Mouse (Mus musculus): ENCODE results near the gene Igf1r. TPM values are rescaled to one million over a fixed set of nuclear protein-coding genes. Genes with fewer than 3 reads are reported as not detected.

Igf1r gene
- polyA plus RNA-seq, 1 experiment from 2014 or later: 23.7 TPM

GRCm38 (mm10) chr7:68036527-68036926, 83.9 kb downstream of the Igf1r start:
- Histone ChIP-seq H3K27me3 (no peaks in the 10 kb centered on the region), H3K4me3 (no peak overlapping the region), H3K4me2 (no peak overlapping the region), H3K9me3 (no peaks in the 10 kb centered on the region), H3K27ac (replicated peaks) (no peak overlapping the region), H3K9ac (no peak overlapping the region), H3K36me3 (no peaks in the 10 kb centered on the region), H3K4me1 (replicated peaks) (peaks cover 19% of the 10 kb centered on the region)
- 93% methylated on average over 4 of the region's 4 CpGs for WGBS
- ATAC-seq (ENCODE audit: low read depth): no peak

DNA sequence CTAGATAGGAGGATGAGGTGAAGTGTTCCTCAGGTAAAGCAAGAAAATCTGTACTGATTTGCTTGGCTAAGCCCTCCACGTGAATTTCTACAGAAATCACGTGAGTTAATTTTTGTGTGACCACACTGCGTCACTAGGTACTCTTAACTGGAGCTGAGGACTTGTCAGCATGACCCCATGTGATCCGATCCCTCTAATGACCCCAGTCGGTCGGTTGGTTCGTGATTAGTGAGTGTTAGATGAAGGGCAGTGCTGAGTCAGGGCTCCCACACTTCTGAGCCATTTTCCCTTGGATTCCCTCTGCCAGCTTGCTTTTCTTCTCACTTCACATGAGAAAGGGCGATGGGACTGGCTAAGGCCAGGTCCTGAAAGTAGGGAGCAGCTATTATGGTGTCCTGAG, 86.2 kb downstream of the Igf1r start:
- Histone ChIP-seq H3K27me3 (no peaks in the 10 kb centered on the region), H3K27ac (replicated peaks) (no peak overlapping the region), H3K4me2 (no peak overlapping the region), H3K4me3 (no peak overlapping the region), H3K9me3 (no peaks in the 10 kb centered on the region), H3K9ac (no peak overlapping the region), H3K4me1 (replicated peaks) (peaks cover 25% of the 10 kb centered on the region), H3K36me3 (peaks cover 3% of the 10 kb centered on the region; the same call in 1 of the 2 replicates)
- 74% methylated on average over 8 of the region's 8 CpGs for WGBS
- no peak for ATAC-seq (ENCODE audit: low read depth)

DNA sequence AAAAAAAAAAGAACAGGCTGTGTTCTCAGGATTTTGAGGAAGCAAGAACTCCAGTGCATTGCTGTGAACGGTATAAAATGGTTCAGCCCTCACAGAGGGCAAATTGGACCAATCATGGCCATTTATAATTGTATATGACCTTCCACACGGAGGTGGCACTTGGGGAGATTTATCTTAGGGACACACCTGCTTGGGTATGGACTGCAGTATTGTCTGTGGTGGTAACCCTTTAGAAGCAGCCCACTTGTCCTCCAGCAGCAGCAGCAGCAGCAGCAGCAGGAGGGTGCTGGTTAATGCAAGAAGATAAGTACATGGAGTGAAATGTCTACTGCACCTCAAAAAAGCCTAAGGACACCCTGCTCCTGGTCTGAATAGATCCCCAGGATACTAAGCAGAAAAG, 86.9 kb downstream of the Igf1r start:
- 68% methylated on average over 2 of the region's 2 CpGs for WGBS
- Histone ChIP-seq H3K4me1 (replicated peaks) (peaks cover 19% of the 10 kb centered on the region), H3K9ac (no peak overlapping the region)

DNA sequence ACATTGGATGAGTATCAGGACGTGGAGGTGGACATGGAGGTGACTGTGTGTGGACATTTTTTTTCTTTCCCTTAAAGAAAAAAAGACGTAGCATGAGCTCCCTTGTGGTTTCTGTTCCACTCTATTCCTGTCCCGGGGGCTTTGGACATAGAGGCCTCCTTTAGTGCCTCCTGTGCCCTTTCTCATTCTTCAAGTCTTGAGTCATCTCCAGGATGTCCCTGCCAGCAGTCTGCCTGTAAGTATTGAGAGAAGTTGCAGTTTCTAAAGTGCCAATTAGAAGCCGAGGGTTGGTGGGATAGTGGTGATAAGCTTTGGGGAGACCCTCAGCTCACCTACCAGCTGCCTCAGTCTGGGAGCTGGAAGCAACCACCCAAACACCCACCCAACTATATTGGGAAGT, 92.0 kb downstream of the Igf1r start:
- no peak overlapping the region for H3K9ac ChIP-seq
- no peaks in the 10 kb centered on the region for H3K27me3 ChIP-seq
- H3K4me3 ChIP-seq: no peak overlapping the region
- no peak overlapping the region for H3K27ac ChIP-seq (replicated peaks)
- WGBS: 84% methylated on average over 4 of the region's 4 CpGs
- H3K36me3 ChIP-seq: peaks cover 3% of the 10 kb centered on the region; the same call in 1 of the 2 replicates
- no peak overlapping the region for H3K4me2 ChIP-seq
- H3K9me3 ChIP-seq: no peaks in the 10 kb centered on the region
- ATAC-seq (ENCODE audit: low read depth): no peak
- peaks cover 37% of the 10 kb centered on the region for H3K4me1 ChIP-seq (replicated peaks)

More for the DNA sequence above, 86.9 kb downstream of the Igf1r start:
- peaks cover 3% of the 10 kb centered on the region; the same call in 1 of the 2 replicates for H3K36me3 ChIP-seq
- H3K9me3 ChIP-seq: no peaks in the 10 kb centered on the region
- no peaks in the 10 kb centered on the region for H3K27me3 ChIP-seq
- no peak overlapping the region for H3K27ac ChIP-seq (replicated peaks)
- no peak overlapping the region for H3K4me3 ChIP-seq
- H3K4me2 ChIP-seq: no peak overlapping the region
- ATAC-seq (ENCODE audit: low read depth): no peak

DNA sequence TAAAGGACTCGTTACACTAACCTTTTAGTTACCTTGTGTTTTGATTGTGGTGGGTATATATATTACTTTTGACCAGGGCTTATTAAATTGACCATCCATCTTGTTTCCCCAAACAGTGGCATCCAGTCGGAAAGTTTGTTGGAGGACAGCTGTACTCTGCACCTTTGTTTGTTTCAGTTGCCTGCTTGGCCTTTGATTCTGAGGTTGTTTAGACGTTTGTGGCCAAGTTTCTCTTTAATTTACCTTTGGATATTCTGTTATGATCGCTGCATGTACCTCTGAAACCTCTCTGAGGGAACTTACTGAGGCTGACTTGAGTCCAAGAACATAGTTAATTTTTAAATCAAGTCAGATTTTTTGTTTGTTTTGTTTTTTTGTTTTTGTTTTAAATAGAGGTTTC, 94.5 kb downstream of the Igf1r start:
- WGBS: 81% methylated on average over 4 of the region's 4 CpGs
- H3K9ac ChIP-seq: no peak overlapping the region
- ATAC-seq (ENCODE audit: low read depth): no peak
- H3K4me2 ChIP-seq: no peak overlapping the region
- no peaks in the 10 kb centered on the region for H3K27me3 ChIP-seq
- peaks cover 2% of the 10 kb centered on the region; the same call in 1 of the 2 replicates for H3K36me3 ChIP-seq
- no peaks in the 10 kb centered on the region for H3K9me3 ChIP-seq
- H3K4me3 ChIP-seq: no peak overlapping the region
- H3K4me1 ChIP-seq (replicated peaks): peaks cover 46% of the 10 kb centered on the region
- H3K27ac ChIP-seq (replicated peaks): no peak overlapping the region

- no peak for ATAC-seq (ENCODE audit: low read depth)
Measured at GRCm38 (mm10) chr7:68048532-68048931, 95.9 kb downstream of the Igf1r start.

DNA sequence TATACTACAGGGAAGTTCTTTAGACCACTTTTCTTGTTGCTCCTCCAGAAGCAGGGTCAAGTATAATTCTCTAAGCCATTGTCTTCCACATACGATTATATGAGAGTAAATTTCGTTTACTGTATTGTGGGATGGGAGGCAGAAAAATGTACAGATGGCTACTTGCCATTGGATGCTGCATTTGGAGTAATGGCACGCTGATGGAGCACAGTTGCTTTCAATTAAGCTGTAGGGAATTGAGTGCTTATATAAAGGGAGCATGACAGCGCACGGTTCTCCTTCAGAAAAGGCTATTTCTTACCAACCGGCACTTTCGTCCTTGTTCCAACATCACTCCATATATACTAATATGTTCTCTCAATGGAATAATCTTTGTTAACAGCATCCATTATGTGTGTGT, 96.4 kb downstream of the Igf1r start:
- Histone ChIP-seq H3K36me3 (no peaks in the 10 kb centered on the region), H3K27me3 (no peaks in the 10 kb centered on the region), H3K9ac (no peak overlapping the region), H3K4me3 (no peak overlapping the region), H3K4me2 (no peak overlapping the region), H3K27ac (replicated peaks) (0 out of 2 replicates have a peak overlapping the region, but pooled peaks have one; percentile 10), H3K4me1 (replicated peaks) (peaks cover 54% of the 10 kb centered on the region), H3K9me3 (no peaks in the 10 kb centered on the region)
- no peak for ATAC-seq (ENCODE audit: low read depth)
- 58% methylated on average over 7 of the region's 7 CpGs for WGBS

More at GRCm38 (mm10) chr7:68048532-68048931, 95.9 kb downstream of the Igf1r start:
- H3K4me1 ChIP-seq (replicated peaks): peaks cover 49% of the 10 kb centered on the region
- H3K27ac ChIP-seq (replicated peaks): 0 out of 2 replicates have a peak overlapping the region, but pooled peaks have one; percentile 10
- H3K4me2 ChIP-seq: no peak overlapping the region
- H3K36me3 ChIP-seq: no peaks in the 10 kb centered on the region
- H3K9me3 ChIP-seq: no peaks in the 10 kb centered on the region
- H3K9ac ChIP-seq: no peak overlapping the region
- H3K4me3 ChIP-seq: no peak overlapping the region
- no peaks in the 10 kb centered on the region for H3K27me3 ChIP-seq
- 84% methylated on average over 4 of the region's 4 CpGs for WGBS

GRCm38 (mm10) chr7:68053002-68053624, 100.5 kb downstream of the Igf1r start:
- Histone ChIP-seq H3K4me3 (no peak overlapping the region), H3K27me3 (no peaks in the 10 kb centered on the region), H3K4me2 (no peak overlapping the region), H3K9me3 (no peaks in the 10 kb centered on the region), H3K4me1 (replicated peaks) (peaks cover 56% of the 10 kb centered on the region), H3K9ac (no peak overlapping the region), H3K27ac (replicated peaks) (peak overlapping the region; percentile 14; the same call in 1 of the 2 replicates), H3K36me3 (no peaks in the 10 kb centered on the region)
- 62% methylated on average over 10 of the region's 10 CpGs for WGBS
- ATAC-seq (ENCODE audit: low read depth): no peak

DNA sequence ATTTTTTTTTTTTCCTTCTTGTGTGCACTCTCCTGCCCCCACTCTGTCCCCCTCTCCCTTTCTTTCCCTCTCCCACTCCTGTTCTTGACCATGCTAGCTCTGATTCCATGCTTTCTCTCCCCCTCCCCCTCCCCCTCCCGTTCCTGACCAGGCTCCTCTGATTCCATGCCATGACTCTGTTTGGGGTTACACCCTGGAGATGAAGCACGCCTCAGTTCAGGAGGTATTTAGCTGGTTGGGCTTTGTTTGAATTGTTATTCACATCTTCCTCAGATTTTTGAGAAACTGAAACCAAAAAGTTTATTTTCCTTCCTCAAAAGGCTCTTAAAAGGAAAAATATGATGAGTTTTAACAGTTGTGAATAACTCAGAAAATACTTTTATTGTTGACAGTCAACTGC, 101.9 kb downstream of the Igf1r start:
- Histone ChIP-seq H3K27me3 (no peaks in the 10 kb centered on the region), H3K27ac (replicated peaks) (0 out of 2 replicates have a peak overlapping the region, but pooled peaks have one; percentile 23), H3K4me2 (no peak overlapping the region), H3K36me3 (no peaks in the 10 kb centered on the region), H3K4me3 (no peak overlapping the region), H3K9me3 (no peaks in the 10 kb centered on the region), H3K9ac (no peak overlapping the region), H3K4me1 (replicated peaks) (peaks cover 42% of the 10 kb centered on the region)
- ATAC-seq (ENCODE audit: low read depth): no peak
- 45% methylated on average over 2 of the region's 2 CpGs for WGBS

GRCm38 (mm10) chr7:68054956-68055355, 102.3 kb downstream of the Igf1r start:
- H3K4me3 ChIP-seq: no peak overlapping the region
- H3K9me3 ChIP-seq: no peaks in the 10 kb centered on the region
- no peak for ATAC-seq (ENCODE audit: low read depth)
- no peak overlapping the region for H3K9ac ChIP-seq
- 82% methylated on average over 6 of the region's 6 CpGs for WGBS
- no peaks in the 10 kb centered on the region for H3K36me3 ChIP-seq
- no peaks in the 10 kb centered on the region for H3K27me3 ChIP-seq
- no peak overlapping the region; the same call in 1 of the 2 replicates for H3K27ac ChIP-seq (replicated peaks)
- peaks cover 41% of the 10 kb centered on the region for H3K4me1 ChIP-seq (replicated peaks)
- H3K4me2 ChIP-seq: no peak overlapping the region

GRCm38 (mm10) chr7:68057010-68057409, 104.4 kb downstream of the Igf1r start:
- 85% methylated on average over 3 of the region's 3 CpGs for WGBS
- Histone ChIP-seq H3K4me3 (no peak overlapping the region), H3K36me3 (no peaks in the 10 kb centered on the region), H3K9ac (no peak overlapping the region), H3K4me2 (no peak overlapping the region), H3K27ac (replicated peaks) (no peak overlapping the region), H3K9me3 (no peaks in the 10 kb centered on the region), H3K4me1 (replicated peaks) (peaks cover 46% of the 10 kb centered on the region), H3K27me3 (no peaks in the 10 kb centered on the region)
- no peak for ATAC-seq (ENCODE audit: low read depth)

DNA sequence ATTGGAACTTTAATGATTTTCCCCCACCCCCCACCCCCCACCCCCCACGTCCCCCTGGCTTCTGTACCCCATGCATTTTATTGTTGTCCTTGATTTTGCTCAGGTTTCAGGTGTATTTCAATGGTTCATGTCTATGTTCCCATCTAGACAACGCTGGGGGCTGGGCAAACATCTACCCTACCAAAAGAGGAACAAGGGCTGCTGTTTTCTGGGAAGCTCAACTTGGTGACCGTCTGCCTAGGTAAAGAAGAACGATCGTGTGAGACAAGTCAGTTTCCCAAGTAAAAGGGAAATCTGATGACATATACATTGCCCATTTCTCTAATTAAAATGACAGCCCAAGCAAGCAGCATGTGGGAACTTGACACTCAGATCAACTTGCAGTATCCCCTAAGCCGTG, 107.1 kb downstream of the Igf1r start:
- H3K9ac ChIP-seq: no peak overlapping the region
- no peak overlapping the region for H3K27ac ChIP-seq (replicated peaks)
- no peak for ATAC-seq (ENCODE audit: low read depth)
- no peaks in the 10 kb centered on the region for H3K27me3 ChIP-seq
- no peaks in the 10 kb centered on the region for H3K9me3 ChIP-seq
- peaks cover 51% of the 10 kb centered on the region for H3K4me1 ChIP-seq (replicated peaks)
- H3K4me3 ChIP-seq: no peak overlapping the region
- no peaks in the 10 kb centered on the region for H3K36me3 ChIP-seq
- 88% methylated on average over 6 of the region's 6 CpGs for WGBS
- no peak overlapping the region for H3K4me2 ChIP-seq

DNA sequence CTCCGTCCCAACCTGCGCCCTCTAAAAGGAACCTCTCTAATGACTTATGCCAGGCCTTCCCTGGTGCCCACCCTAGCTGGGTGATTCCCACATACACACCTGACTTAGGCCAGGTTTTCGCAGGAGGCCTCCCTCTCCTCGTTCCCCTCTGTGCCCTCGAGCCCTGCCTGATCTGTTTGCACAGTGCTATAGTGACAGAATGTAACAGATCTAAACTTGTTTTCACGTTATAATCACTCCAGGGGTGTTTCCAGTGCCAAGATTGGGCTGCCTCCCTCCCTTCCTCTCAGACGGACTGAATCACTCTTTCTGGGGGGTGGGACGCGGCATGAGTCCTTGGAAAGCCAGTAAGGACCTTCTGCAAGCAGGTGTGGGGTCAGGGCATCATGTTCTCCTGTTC, 108.8 kb downstream of the Igf1r start:
- Histone ChIP-seq H3K9ac (no peak overlapping the region), H3K4me1 (replicated peaks) (peaks cover 56% of the 10 kb centered on the region), H3K9me3 (no peaks in the 10 kb centered on the region), H3K4me3 (no peak overlapping the region), H3K36me3 (no peaks in the 10 kb centered on the region), H3K4me2 (no peak overlapping the region), H3K27ac (replicated peaks) (no peak overlapping the region), H3K27me3 (no peaks in the 10 kb centered on the region)
- WGBS: 84% methylated on average over 9 of the region's 9 CpGs
- ATAC-seq (ENCODE audit: low read depth): no peak

Measured in neural tube, embryonic 13.5 days (tissue).